Mouse (Mus musculus): ENCODE measurements around the gene Gm45208. TPM values are rescaled to one million over a fixed set of nuclear protein-coding genes. Genes with fewer than 3 reads are reported as not detected.
"Not testable (repeated sequence)": the region's sequence is repeated elsewhere in the genome, so short reads cannot be mapped to it uniquely, and the experiment has no call there.

Gm45208 gene
- polyA plus RNA-seq, 1 experiment, result 1.8 TPM

GRCm38 (mm10) chrX:7750432-7751116, 28.5 kb downstream of the Gm45208 start, which contains the start of gene Ccdc120:
Gene Ccdc120 (minus strand): TSS chrX:7750905.
- H3K4me1 ChIP-seq (replicated peaks; ENCODE audit: control insufficient read depth, insufficient read depth, low read length), result peaks cover 7% of the 10 kb centered on the region
- H3K27me3 ChIP-seq (ENCODE audit: control insufficient read depth, insufficient read depth, low read length), result no peaks in the 10 kb centered on the region
- peak within 1 kb of the TSS; percentile 44 for H3K4me3 ChIP-seq (ENCODE audit: control insufficient read depth, insufficient read depth, low read length)
- no peak within 1 kb of the TSS for H3K27ac ChIP-seq (ENCODE audit: control insufficient read depth, insufficient read depth, low read length)
- 2% methylated on average over 35 of the region's 56 CpGs for WGBS
- H3K36me3 ChIP-seq (ENCODE audit: control insufficient read depth, insufficient read depth, low read length), result no peaks in the 10 kb centered on the region
- TF ChIP-seq CTCF (IDR thresholded peaks at IDR 0.05; ENCODE audit: borderline replicate concordance, control insufficient read depth, extremely low read depth, insufficient read depth, low read length, poor library complexity) (no peak), POLR2A (IDR thresholded peaks at IDR 0.05; ENCODE audit: control insufficient read depth, extremely low read depth, insufficient read depth, low read length, poor library complexity) (no peak)
- DNase-seq, result peak; percentile 22

- not testable (repeated sequence) for H3K4me1 ChIP-seq (replicated peaks; ENCODE audit: control insufficient read depth, insufficient read depth, low read length); H3K4me3 ChIP-seq (ENCODE audit: control insufficient read depth, insufficient read depth, low read length); H3K27me3 ChIP-seq (ENCODE audit: control insufficient read depth, insufficient read depth, low read length); H3K27ac ChIP-seq (ENCODE audit: control insufficient read depth, insufficient read depth, low read length); H3K36me3 ChIP-seq (ENCODE audit: control insufficient read depth, insufficient read depth, low read length)
- 3% methylated on average over 2 of the region's 3 CpGs for WGBS
- DNase-seq, result peak; percentile 31
Observed at GRCm38 (mm10) chrX:7753627-7754026, 31.6 kb downstream of the Gm45208 start.

- Histone ChIP-seq H3K4me3 (ENCODE audit: control insufficient read depth, insufficient read depth, low read length) (peak within 1 kb of the TSS; percentile 96), H3K36me3 (ENCODE audit: control insufficient read depth, insufficient read depth, low read length) (no peaks in the 10 kb centered on the region), H3K27ac (ENCODE audit: control insufficient read depth, insufficient read depth, low read length) (no peak within 1 kb of the TSS), H3K4me1 (replicated peaks; ENCODE audit: control insufficient read depth, insufficient read depth, low read length) (peaks cover 26% of the 10 kb centered on the region), H3K27me3 (ENCODE audit: control insufficient read depth, insufficient read depth, low read length) (no peaks in the 10 kb centered on the region)
- no peak for TF ChIP-seq CTCF (IDR thresholded peaks at IDR 0.05; ENCODE audit: borderline replicate concordance, control insufficient read depth, extremely low read depth, insufficient read depth, low read length, poor library complexity)
- TF ChIP-seq POLR2A (IDR thresholded peaks at IDR 0.05; ENCODE audit: control insufficient read depth, extremely low read depth, insufficient read depth, low read length, poor library complexity), result no peak
- DNase-seq, result peak; percentile 74
- 4% methylated on average over 38 of the region's 38 CpGs for WGBS
Observed at GRCm38 (mm10) chrX:7762137-7762920, 40.3 kb downstream of the Gm45208 start, which contains the start of gene Tfe3. Gene Tfe3 (plus strand): TSS chrX:7762560.

- no peak for DNase-seq
- WGBS, result 6% methylated on average over 21 of the region's 21 CpGs
- H3K27ac ChIP-seq (ENCODE audit: control insufficient read depth, insufficient read depth, low read length), result no peak overlapping the region
- no peaks in the 10 kb centered on the region for H3K36me3 ChIP-seq (ENCODE audit: control insufficient read depth, insufficient read depth, low read length)
- H3K4me3 ChIP-seq (ENCODE audit: control insufficient read depth, insufficient read depth, low read length), result peak overlapping the region; percentile 96
- no peaks in the 10 kb centered on the region for H3K27me3 ChIP-seq (ENCODE audit: control insufficient read depth, insufficient read depth, low read length)
- H3K4me1 ChIP-seq (replicated peaks; ENCODE audit: control insufficient read depth, insufficient read depth, low read length), result peaks cover 26% of the 10 kb centered on the region
- TF ChIP-seq CTCF (IDR thresholded peaks at IDR 0.05; ENCODE audit: borderline replicate concordance, control insufficient read depth, extremely low read depth, insufficient read depth, low read length, poor library complexity) (no peak), POLR2A (IDR thresholded peaks at IDR 0.05; ENCODE audit: control insufficient read depth, extremely low read depth, insufficient read depth, low read length, poor library complexity) (no peak)
Observed at GRCm38 (mm10) chrX:7762921-7763197, 40.8 kb downstream of the Gm45208 start.

GRCm38 (mm10) chrX:7763631-7764393, 41.8 kb downstream of the Gm45208 start:
- TF ChIP-seq CTCF (IDR thresholded peaks at IDR 0.05; ENCODE audit: borderline replicate concordance, control insufficient read depth, extremely low read depth, insufficient read depth, low read length, poor library complexity) (no peak), POLR2A (IDR thresholded peaks at IDR 0.05; ENCODE audit: control insufficient read depth, extremely low read depth, insufficient read depth, low read length, poor library complexity) (no peak)
- Histone ChIP-seq H3K27ac (ENCODE audit: control insufficient read depth, insufficient read depth, low read length) (peak overlapping the region; percentile 57; the same call in 1 of the 2 replicates), H3K27me3 (ENCODE audit: control insufficient read depth, insufficient read depth, low read length) (no peaks in the 10 kb centered on the region), H3K4me3 (ENCODE audit: control insufficient read depth, insufficient read depth, low read length) (peak overlapping the region; percentile 96), H3K4me1 (replicated peaks; ENCODE audit: control insufficient read depth, insufficient read depth, low read length) (peaks cover 26% of the 10 kb centered on the region), H3K36me3 (ENCODE audit: control insufficient read depth, insufficient read depth, low read length) (no peaks in the 10 kb centered on the region)
- DNase-seq, result peak; percentile 10
- WGBS, result 2% methylated on average over 22 of the region's 22 CpGs

GRCm38 (mm10) chrX:7764657-7765280, 42.7 kb downstream of the Gm45208 start:
- Histone ChIP-seq H3K36me3 (ENCODE audit: control insufficient read depth, insufficient read depth, low read length) (no peaks in the 10 kb centered on the region), H3K4me3 (ENCODE audit: control insufficient read depth, insufficient read depth, low read length) (no peak overlapping the region), H3K27ac (ENCODE audit: control insufficient read depth, insufficient read depth, low read length) (no peak overlapping the region), H3K4me1 (replicated peaks; ENCODE audit: control insufficient read depth, insufficient read depth, low read length) (peaks cover 26% of the 10 kb centered on the region), H3K27me3 (ENCODE audit: control insufficient read depth, insufficient read depth, low read length) (no peaks in the 10 kb centered on the region)
- WGBS, result 58% methylated on average over 9 of the region's 9 CpGs
- DNase-seq, result no peak
- TF ChIP-seq POLR2A (IDR thresholded peaks at IDR 0.05; ENCODE audit: control insufficient read depth, extremely low read depth, insufficient read depth, low read length, poor library complexity), result no peak
- no peak for TF ChIP-seq CTCF (IDR thresholded peaks at IDR 0.05; ENCODE audit: borderline replicate concordance, control insufficient read depth, extremely low read depth, insufficient read depth, low read length, poor library complexity)
